Mouse (Mus musculus) heart, adult 2 months (tissue): Measurements from ENCODE around the gene Cdkl4. TPM values are rescaled to one million over a fixed set of nuclear protein-coding genes. Genes with fewer than 3 reads are reported as not detected.

ENCODE experiments used
- DNase-seq, 2 experiments: peaks; one replicate each; pipeline ENCODE4 v3.0.0; 2021
- H3K27ac ChIP-seq: fragments of 200-600 bp; 2 replicates; pipeline ENCODE4 v1.8.1; 2022
- H3K27me3 ChIP-seq: fragments of 200-500 bp; 2 replicates; pipeline ENCODE4 v1.6.1; 2012; ENCODE audit warnings: mild to moderate bottlenecking, low read length, inconsistent platforms, mixed read lengths; ENCODE audit not compliant: control insufficient read depth, insufficient read depth
- H3K36me3 ChIP-seq: fragments of 200-500 bp; 2 replicates; pipeline ENCODE4 v1.6.1; 2012; ENCODE audit warnings: low read length, inconsistent platforms; ENCODE audit not compliant: control insufficient read depth, insufficient read depth
- H3K4me1 ChIP-seq: fragments of 200-500 bp; 2 replicates; pipeline ENCODE4 v1.6.1; 2011; ENCODE audit warnings: low read length; ENCODE audit not compliant: control insufficient read depth, insufficient read depth
- H3K4me3 ChIP-seq: fragments of 200-600 bp; 2 replicates; pipeline ENCODE4 v1.8.1; 2022
- H3K79me2 ChIP-seq: fragments of 200-500 bp; replicated peaks from 2 replicates; pipeline ENCODE4 v1.6.1; 2012; ENCODE audit warnings: mild to moderate bottlenecking, inconsistent platforms, low read length, moderate library complexity, mixed read lengths; ENCODE audit not compliant: control insufficient read depth, insufficient read depth
- H3K9ac ChIP-seq: fragments of 200-500 bp; 2 replicates; pipeline ENCODE4 v1.6.1; 2012; ENCODE audit warnings: low read depth, mild to moderate bottlenecking, control low read depth, inconsistent platforms, low read length, mixed read lengths
- CTCF ChIP-seq: fragments of 200-600 bp; IDR thresholded peaks from 2 replicates; pipeline ENCODE4 v1.8.1; 2022; ENCODE audit warnings: antibody characterized with exemption, mild to moderate bottlenecking, moderate library complexity
- EP300 ChIP-seq: fragments of 200-500 bp; IDR thresholded peaks from 2 replicates; pipeline ENCODE4 v1.6.1; 2011; ENCODE audit warnings: low read depth, low read length, control low read depth; ENCODE audit not compliant: insufficient read depth
- POLR2A ChIP-seq: fragments of 200-500 bp; IDR thresholded peaks from 2 replicates; pipeline ENCODE4 v1.6.1; 2011; ENCODE audit warnings: mild to moderate bottlenecking, low read depth, low read length, control low read depth; ENCODE audit not compliant: insufficient read depth
- WGBS: fragments of 180-500 bp; shearing (Covaris S2); methylation state at CpG from one replicate; pipeline ENCODE4 v1.1.7; 2018; 5-methylcytosine and 5-hydroxymethylcytosine counted together
- intact Hi-C: fragments of 180-260 bp; cut with DNase I; formaldehyde crosslinking; loops from one replicate; pipeline ENCODE4 v1.15.1; 2025
- polyA plus RNA-seq: library from polyadenylated mRNA; depleted of rRNA; stranded (reverse); fragments of >200 nt; gene quantifications from 2 replicates; pipeline ENCODE4 v1.2.3, GENCODE M21; 2012
- total RNA-seq, 2 experiments: library from RNA; stranded (reverse); gene quantifications; 2 replicates each; pipeline ENCODE4 v1.2.3; 2021

Gene Cdkl4
- total and polyA plus RNA-seq, 3 experiments, result 0.18 TPM; not detected in 1

GRCm38 (mm10) chr17:80553318-80554270 is 24.0 kb downstream of the Cdkl4 start:
- DNase-seq, result peak; percentile 74
- no peaks in the 10 kb centered on the region for H3K36me3 ChIP-seq
- H3K4me1 ChIP-seq, result no peaks in the 10 kb centered on the region; the same call in 1 of the 2 replicates
- H3K27me3 ChIP-seq, result no peaks in the 10 kb centered on the region
- H3K27ac ChIP-seq, result peak overlapping the region; percentile 67
- 3% methylated on average over 35 of the region's 35 CpGs for WGBS
- no peaks in the 10 kb centered on the region for H3K79me2 ChIP-seq
- H3K9ac ChIP-seq, result peak overlapping the region; percentile 58
- peak overlapping the region; percentile 62 for H3K4me3 ChIP-seq
- intact Hi-C loops, result loop anchor here (1.0 to 2.0 kb wide), 2 partner anchors 70 to 99 kb away; no protein-coding TSS in a partner anchor
- TF ChIP-seq CTCF, result peak; percentile 84
- TF ChIP-seq POLR2A, result 0 out of 2 replicates have a peak, but pooled peaks have one; percentile 20
- TF ChIP-seq EP300, result no peak

DNA sequence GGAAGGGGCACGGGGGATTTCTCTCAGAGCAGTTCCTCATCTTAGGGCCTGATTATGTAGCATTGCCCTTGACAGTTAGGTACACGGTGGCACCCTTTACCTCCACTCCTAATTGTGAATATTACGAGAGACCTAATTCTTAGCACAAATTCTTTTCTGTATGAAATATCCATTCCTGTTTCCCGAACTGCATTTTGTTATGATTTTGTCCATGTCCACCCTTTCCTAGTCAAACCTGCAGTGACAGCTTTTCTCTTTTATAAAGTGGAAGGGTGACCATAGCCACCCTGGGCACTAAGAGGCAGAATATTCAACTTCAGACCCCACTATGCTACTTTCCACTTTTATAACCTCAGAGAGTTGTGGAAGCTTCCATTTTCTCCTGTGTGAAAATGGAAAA is 25.0 kb downstream of the Cdkl4 start:
- no peak for TF ChIP-seq POLR2A
- no peak for TF ChIP-seq EP300
- no peak for TF ChIP-seq CTCF
- DNase-seq, result no peak
- no peak overlapping the region for H3K27ac ChIP-seq
- H3K27me3 ChIP-seq, result no peaks in the 10 kb centered on the region
- no peaks in the 10 kb centered on the region; the same call in 1 of the 2 replicates for H3K4me1 ChIP-seq
- H3K4me3 ChIP-seq, result no peak overlapping the region
- WGBS, result 77% methylated on average over 4 of the region's 4 CpGs
- no peaks in the 10 kb centered on the region for H3K36me3 ChIP-seq
- no peaks in the 10 kb centered on the region for H3K79me2 ChIP-seq
- no peak overlapping the region for H3K9ac ChIP-seq
- intact Hi-C loops, result loop anchor here (1.0 to 2.0 kb wide), 2 partner anchors 69 to 98 kb away; no protein-coding TSS in a partner anchor

DNA sequence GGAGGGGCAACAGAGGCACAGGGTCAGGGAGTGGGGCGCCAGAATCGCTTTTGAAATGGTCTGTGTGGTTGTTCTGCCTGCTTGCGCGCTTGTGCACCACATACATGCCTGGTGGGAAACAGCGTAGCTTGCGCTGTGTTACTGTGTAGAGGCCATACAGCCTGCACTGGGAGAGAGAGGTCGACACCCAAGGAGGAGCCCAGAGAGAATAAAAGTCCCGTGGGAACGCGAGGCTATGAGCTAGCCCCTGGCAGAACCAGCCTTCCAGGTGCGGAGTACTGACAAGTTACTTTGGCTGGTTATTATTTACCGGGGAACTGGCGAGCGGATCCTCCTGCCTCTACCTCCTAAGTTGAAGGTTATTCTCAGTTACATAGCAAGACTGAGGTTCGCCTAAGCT is 26.6 kb downstream of the Cdkl4 start:
- intact Hi-C loops, result no loop called here
- H3K36me3 ChIP-seq, result no peaks in the 10 kb centered on the region
- 80% methylated on average over 15 of the region's 15 CpGs for WGBS
- H3K9ac ChIP-seq, result no peak overlapping the region
- H3K4me3 ChIP-seq, result no peak overlapping the region
- H3K27me3 ChIP-seq, result no peaks in the 10 kb centered on the region
- TF ChIP-seq POLR2A (no peak), CTCF (no peak), EP300 (no peak)
- no peaks in the 10 kb centered on the region; the same call in 1 of the 2 replicates for H3K4me1 ChIP-seq
- no peak overlapping the region for H3K27ac ChIP-seq
- H3K79me2 ChIP-seq, result no peaks in the 10 kb centered on the region
- DNase-seq, result no peak

DNA sequence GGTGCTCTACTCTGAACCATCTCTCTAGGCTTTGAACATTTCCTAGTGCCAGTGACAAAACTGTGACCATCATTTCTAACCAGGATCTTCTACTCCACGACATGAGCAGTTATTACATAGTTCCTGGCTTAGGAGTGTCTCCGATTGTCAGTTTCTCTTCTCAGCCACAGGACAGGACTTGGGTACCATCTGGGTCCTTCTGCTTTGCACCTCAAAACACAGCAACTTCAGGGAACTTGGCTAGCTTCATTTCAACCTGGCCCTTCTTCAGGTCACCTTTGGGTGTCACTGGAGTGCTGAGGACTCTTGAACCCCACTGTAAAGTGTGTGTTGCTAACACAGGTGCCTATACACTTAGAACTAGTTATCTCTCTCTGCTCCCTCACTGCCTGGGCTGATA is 30.8 kb downstream of the Cdkl4 start:
- intact Hi-C loops, result no loop called here
- no peak overlapping the region for H3K27ac ChIP-seq
- H3K27me3 ChIP-seq, result no peaks in the 10 kb centered on the region
- TF ChIP-seq EP300, result no peak
- no peak for TF ChIP-seq CTCF
- TF ChIP-seq POLR2A, result no peak
- H3K9ac ChIP-seq, result no peak overlapping the region
- no peaks in the 10 kb centered on the region for H3K36me3 ChIP-seq
- no peaks in the 10 kb centered on the region for H3K4me1 ChIP-seq
- H3K79me2 ChIP-seq, result no peaks in the 10 kb centered on the region
- H3K4me3 ChIP-seq, result no peak overlapping the region
- 77% methylated on average over 2 of the region's 2 CpGs for WGBS
- DNase-seq, result no peak

GRCm38 (mm10) chr17:80546227-80546626 is 31.4 kb downstream of the Cdkl4 start:
- Histone ChIP-seq H3K4me3 (no peak overlapping the region), H3K27me3 (no peaks in the 10 kb centered on the region), H3K79me2 (no peaks in the 10 kb centered on the region), H3K36me3 (no peaks in the 10 kb centered on the region), H3K27ac (no peak overlapping the region), H3K4me1 (no peaks in the 10 kb centered on the region), H3K9ac (no peak overlapping the region)
- WGBS, result 82% methylated on average over 8 of the region's 8 CpGs
- intact Hi-C loops, result no loop called here
- DNase-seq, result no peak
- TF ChIP-seq CTCF (no peak), EP300 (no peak), POLR2A (no peak)

- no peak for DNase-seq
- intact Hi-C loops, result no loop called here
- Histone ChIP-seq H3K36me3 (no peaks in the 10 kb centered on the region), H3K27ac (no peak overlapping the region), H3K9ac (no peak overlapping the region), H3K4me3 (no peak overlapping the region), H3K27me3 (no peaks in the 10 kb centered on the region), H3K4me1 (no peaks in the 10 kb centered on the region), H3K79me2 (no peaks in the 10 kb centered on the region)
- TF ChIP-seq EP300 (no peak), CTCF (no peak), POLR2A (no peak)
- WGBS, result 82% methylated on average over 20 of the region's 20 CpGs
Measured at GRCm38 (mm10) chr17:80543646-80544045, 34.0 kb downstream of the Cdkl4 start.
